Mouse (Mus musculus) ES-CJ7 (cell line): ENCODE data around the gene Trappc6a.
"Not testable (repeated sequence)": the region's sequence is repeated elsewhere in the genome, so short reads cannot be mapped to it uniquely, and the experiment has no call there.

ENCODE experiments used
- DNase-seq: peaks from one replicate; pipeline ENCODE4 v3.0.0; 2011; ENCODE audit warnings: low read depth, low spot score

Gene Trappc6a

DNA sequence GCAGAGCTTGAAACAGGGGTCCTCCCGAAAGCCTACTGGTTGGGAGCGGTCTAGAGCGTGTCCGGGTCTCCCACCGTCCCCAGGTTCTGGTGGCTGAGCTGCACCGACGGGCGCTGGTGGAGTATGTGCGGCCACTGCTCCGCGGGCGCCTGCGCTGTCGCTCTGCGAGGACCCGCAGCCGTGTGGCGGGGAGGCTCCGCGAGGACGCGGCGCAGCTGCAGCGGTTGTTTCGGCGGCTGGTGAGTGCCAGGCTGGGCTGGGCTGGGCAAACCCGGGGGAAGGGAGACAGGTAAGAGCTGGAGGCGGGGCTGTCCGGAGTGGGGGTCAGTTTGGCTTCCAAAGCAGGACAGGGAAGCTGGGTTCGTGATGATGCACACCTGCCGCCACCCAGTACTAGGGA is 18.7 kb upstream of the Trappc6a start:
- DNase-seq = no peak

DNA sequence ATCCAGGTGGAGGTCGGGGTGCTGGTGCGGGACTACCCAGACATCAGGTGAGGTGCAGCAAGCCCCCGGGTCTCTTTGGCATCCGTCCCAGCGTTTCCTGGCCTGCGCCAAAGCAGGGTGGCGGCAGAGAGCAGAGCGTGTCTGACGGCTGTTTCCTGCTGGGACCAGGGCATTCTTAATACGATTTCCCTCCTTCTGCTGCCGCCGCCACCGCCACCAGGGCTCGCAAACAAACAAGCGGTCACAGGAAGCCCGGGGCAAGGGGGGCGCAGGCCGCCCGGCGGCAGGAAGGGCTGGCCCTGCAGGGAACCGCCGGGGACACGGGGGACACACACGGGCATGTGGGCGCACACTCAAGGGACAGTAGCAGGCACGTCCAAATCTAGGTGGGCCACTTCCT is 16.5 kb upstream of the Trappc6a start:
- DNase-seq = no peak

DNA sequence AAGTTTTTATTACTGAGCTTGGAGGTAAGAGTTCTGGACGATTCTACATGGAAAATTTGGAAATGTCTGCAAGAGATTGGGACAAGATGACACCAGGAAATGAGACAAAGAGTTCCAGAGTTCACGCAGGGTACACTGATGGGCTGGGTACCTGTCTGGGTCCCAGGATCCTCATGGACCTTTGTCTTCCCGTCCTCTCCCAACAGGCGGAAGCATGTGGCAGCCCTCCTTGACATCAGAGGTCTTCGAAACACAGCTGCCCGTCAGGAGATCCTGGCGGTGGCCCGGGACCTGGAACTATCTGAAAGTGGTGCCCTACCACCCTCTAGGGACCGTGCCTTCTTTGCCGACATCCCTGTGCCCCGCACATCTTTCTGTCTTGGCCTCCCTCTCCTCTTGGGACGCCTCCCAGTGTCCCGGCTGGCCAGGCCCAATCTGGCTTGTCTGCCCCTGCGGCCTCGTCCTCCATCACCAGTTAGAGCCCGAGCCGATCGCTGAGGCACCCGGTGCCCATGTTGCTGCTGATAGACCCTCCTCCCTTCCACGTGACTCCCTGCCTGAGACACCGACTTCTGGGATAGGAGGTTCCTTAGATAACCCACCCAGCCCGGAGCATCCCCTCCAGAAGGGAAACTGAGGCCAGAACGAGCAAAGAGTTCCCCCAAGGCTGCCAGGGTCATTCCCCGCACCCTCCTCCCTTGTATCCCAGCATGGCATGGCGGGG is 13.3 kb upstream of the Trappc6a start:
- DNase-seq = no peak

DNA sequence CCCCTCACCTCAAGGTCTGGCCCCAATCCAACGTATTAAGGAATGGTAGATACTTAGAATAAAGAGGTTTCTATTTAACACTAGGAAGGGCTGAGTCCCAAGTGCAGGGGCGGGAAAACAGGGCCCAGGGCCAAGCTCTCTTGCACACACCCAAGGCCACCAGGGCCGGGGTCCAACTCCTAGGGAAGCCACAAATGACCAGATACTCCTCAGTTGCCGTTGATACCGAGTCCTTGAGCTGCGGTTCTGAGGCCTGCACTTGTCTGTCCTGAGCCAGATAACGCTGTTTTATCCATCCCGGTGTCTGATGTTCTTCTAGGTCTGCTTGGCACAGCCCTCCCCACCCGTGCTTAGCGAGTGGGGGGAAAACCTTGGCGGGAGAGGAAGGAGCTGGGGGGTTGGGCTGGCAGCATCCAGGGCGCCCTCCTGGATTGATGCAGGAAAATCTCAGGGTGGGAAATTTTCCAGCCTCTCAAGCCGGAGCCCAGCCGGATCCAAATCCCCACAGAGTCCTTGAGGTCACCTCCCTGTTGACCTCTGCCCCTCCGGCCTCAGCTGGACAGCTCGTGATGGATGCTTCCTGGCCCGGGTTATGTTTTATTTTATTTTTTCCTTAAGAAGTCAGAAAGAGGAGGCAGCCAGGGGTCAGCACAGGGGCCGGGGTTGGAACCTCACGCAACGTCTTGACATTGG is 12.5 kb upstream of the Trappc6a start:
- DNase-seq = no peak

DNA sequence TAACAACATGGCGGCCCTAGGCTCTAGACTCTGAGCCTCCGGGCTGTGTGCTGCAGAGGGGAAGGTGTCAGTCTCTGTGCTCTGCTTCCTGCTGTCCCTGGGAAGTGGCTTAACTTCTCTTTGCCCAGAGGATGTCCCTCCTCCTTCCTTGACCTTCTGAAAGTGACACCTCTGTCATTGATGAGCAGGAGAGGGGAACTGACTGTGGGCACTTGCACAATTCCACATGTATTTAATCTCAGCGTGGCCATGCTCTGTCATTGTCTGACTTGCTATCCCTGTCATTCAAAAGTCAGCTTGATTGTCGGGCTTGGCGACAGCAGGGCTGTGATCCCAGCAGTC is 12.0 kb upstream of the Trappc6a start:
- no peak for DNase-seq

DNA sequence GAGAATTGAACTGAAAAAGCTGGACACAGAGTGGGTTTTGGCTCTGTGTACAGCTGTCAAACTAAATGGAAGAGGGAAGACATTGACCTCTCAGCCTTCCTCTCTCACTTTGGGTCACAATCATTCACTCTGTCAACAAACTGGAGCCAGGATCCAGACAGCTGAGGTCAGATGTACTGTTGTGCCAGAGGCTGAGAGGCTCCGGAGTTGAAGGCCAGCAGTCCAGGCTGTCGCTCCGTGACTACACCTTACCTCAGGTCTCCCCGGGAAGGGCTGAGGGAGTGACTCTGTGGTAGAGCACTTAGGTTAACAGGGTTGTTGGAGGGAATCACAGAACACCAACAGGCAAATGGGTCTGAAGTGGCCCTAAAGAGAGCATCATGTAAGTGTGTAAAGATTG is 9.9 kb upstream of the Trappc6a start:
- DNase-seq = no peak

DNA sequence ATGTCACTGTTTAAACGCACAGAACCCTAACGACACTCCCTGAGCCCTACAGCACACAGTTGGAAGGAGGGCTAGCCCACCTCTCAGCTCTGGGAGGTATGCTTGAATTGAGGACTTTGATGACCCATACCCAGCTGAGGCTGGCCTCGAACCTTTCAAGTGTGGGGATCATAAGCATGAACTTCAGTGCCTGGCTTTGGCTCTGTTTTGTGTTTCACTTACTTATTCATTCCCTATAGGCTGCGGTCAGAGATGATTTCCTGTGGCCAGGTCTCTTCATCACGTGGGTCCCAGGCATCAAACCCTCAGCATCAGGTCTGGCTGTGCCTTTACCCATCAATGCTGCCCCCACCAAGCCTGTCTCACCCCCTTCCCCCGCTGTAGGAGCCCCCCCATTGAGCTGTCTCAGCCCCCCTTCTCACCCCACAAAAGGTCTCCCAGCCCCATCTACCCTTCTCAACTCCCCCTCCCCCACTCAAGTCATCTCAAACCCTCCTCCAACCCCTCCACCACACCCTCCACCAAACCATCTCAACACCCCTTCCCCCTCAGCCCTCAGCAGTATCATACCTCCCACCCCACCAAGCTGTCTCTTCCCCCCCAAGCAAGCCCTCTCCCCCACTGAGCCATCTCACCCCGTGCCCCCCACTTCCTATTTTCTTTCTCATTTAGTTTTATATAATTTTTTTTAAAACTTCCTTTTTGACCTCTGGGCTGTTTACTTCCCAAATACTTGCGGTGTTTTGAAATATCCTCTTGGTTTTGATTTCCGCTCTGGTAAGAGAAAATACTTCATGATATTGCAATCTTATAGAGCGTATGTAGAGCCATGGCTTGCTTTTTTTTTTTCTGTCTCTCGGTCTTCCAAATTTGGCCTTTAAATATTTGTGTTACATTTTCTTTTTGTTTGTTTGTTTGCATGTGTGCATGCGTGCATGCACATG is 7.5 kb upstream of the Trappc6a start:
- DNase-seq = no peak

DNA sequence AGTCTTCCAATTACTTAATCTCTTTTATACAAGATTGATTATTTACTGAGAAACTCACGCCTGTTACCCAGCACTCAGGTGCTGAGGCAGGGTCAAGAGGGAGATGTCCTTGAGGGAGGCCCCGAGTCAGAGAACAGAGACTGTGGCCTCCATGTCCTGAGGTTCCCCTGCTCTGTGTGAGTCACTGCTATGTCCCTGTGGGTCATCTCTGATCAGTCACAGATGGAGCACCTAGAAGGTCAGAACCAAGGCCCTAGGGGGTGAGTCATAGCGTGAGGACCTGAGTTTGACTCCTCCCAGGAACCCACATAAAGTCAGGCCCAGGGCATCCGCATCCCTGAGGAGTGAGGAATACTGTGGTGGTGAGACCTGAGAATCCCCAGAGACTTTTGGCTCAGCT is 6.5 kb upstream of the Trappc6a start:
- no peak for DNase-seq

DNA sequence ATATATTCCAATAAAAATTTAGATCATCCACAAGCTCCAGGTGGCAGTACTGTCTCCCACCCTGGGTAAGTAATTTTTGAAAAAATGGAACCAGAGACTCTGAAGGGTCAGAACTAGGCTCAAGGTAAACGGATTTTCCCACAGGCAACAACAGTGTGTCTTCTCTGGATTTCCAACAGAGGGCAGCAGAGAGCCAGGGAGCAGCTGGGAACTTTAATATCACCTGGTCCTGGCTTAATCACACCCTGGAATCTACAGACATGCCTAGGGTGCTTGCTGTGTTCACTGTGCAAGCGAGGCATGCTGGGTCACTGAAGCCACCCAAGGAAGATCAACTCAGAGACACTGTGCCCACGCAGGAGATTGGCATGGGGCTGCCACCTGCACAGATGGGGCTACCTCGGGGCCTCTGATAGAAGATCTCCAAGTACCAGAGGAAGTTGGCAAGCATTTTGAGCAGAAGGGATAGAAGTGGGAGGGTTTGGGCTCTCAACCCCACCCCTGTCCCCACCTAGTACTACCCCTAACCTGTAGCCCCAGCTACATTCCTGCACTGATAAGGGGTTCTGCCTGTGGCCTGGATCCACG is 4.6 kb upstream of the Trappc6a start:
- DNase-seq = peak; percentile 63

DNA sequence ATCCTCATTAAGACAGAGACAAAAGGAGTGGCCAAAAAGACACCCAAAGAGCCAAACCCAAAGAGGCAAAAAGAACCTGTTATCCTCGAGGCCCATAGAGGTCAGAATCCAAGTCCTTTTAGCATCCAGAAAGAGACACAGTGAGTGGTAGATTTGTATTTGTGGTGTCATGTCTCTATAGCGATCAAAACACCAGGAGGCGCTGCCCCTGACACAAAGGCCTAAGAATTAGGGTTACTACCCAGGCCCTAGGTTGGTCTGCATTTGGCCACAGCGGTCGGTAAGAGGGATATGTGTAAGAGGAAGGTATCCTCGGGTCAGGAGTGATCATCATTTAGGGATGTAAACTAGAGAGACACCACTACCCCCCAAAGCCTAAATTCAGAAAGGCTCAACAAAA is 1.9 kb upstream of the Trappc6a start:
- DNase-seq = peak; percentile 76

DNA sequence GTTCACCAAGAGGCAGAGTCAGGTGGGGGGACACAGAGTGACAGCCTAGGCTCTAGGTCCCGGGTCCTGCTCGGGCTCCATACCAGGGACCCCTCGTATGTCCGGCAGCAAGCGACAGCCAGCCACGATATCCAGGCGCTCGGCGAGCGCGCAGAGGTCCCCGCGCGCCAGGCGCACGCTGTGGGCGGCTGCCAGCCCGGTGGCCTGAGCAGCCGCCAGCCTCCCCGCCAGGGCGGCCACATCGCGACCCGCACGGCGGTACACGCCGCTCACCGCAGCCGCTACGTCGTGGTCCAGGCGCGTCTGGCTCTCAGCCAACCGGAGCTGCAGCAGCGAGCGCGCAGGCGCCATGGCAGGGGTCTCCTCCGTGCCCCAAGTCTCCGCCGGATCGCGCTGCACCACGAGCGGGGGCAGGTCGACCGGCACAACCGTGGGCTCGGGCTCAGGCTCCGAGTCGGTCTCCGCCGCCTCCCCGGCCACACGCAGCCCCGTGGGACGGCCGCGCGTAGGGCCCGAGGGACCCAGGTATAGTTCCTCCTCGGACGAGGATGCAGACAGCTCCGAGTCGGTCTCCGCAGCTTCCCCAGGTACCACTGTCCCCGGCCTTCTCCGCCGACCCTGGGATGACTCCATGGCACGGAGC is 1.1 kb upstream of the Trappc6a start:
- DNase-seq = peak; percentile 63

DNA sequence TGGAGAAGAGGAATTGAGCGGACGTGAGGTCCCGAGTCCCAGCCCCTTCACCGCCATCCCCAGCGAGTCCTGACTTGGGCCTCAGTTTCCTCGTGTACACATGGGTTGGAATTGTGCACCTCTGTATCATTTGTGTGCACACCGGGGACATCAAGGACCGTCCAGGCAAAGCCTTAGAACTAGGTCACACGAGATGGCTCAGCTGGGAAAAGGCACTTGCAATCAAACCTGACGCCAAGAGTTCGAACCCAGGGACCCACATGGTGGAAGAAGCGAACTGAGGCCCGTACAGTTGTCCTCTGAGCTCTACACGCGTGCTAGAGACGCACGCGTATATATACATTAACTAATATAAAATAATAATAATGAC is 598 bp upstream of the Trappc6a start:
- DNase-seq = no peak

DNA sequence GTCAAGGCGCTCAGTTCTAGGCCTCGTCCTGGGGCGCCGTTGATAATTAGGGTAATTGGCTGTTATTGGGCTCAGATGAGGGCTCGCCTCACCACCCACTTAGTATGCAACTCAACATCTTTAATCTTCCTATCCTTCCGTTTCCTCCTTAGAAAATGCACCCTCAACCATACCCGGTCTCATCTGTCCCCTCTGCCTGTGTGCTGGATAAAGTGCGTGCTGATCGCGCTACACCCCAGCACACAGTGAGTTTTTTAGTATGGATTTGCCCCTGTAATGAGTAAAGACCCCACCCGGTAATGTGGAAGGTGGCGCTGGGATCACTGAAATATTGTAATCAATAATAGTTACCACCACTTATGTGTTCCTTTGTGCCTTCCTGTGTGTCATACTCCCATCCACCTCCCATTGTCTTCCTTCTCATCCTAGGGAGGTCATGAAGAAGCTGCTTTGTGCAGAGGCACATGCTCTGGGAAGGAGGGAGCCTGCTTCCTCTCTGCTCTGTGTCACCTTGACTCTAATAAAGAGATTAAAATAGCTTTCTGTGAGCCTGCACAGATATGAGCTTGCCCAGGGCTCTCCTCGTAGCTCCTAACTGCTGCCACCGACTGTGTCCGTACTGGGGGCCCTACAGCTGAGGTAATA is 851 bp downstream of the Trappc6a start:
- no peak for DNase-seq

DNA sequence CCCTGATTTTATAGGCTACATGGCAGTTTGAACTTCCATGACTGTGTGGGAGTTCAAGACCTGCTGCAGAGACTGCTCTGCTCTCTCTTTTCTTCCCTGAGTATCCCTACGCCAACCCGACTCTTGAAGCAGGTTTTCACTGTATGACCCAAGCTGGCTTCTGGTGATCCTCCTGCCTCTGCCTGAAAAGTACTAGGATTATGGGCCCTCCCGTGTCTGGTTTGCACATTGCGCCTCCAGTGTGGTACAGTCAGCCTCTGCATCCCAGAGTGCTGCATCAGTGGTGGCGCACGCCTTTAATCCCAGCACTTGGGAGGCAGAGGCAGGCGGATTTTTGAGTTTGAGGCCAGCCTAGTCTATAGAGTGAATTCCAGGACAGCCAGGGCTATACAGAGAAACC is 1.6 kb downstream of the Trappc6a start:
- peak; percentile 61 for DNase-seq

DNA sequence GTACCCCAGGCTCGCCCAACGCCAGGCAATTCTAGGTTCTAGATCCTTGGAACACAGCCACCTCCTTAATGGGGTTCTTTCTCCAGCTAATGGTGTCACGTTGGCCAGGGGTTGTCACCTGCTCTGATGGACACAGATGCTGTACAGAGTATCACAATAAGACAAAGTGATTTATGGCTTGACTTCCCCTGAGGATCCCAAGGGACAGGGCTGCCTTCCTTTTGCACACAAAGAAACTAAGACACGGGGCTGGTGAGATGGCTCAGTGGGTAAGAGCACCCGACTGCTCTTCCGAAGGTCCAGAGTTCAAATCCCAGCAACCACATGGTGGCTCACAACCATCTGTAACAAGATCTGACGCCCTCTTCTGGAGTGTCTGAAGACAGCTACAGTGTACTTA is 3.7 kb downstream of the Trappc6a start:
- DNase-seq = not testable (repeated sequence)

DNA sequence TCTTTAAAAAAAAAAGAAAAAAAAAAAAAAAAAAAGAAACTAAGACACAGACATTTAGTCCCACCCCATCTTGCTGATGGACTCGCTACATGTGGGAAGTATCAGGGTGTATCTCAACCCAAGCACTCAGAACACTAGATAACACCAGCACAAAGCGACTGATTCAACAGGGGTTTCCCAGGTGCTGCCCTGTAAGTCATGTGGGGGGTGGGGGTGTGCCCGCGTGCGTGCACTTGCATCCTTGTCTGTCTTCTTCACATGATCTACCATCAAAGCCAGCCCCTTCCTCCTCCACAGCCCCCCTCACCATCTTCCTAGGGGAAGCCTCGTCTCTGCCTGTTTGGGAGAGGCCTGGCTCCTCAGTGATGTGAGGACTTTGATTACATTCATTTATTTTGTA is 4.2 kb downstream of the Trappc6a start:
- no peak for DNase-seq

DNA sequence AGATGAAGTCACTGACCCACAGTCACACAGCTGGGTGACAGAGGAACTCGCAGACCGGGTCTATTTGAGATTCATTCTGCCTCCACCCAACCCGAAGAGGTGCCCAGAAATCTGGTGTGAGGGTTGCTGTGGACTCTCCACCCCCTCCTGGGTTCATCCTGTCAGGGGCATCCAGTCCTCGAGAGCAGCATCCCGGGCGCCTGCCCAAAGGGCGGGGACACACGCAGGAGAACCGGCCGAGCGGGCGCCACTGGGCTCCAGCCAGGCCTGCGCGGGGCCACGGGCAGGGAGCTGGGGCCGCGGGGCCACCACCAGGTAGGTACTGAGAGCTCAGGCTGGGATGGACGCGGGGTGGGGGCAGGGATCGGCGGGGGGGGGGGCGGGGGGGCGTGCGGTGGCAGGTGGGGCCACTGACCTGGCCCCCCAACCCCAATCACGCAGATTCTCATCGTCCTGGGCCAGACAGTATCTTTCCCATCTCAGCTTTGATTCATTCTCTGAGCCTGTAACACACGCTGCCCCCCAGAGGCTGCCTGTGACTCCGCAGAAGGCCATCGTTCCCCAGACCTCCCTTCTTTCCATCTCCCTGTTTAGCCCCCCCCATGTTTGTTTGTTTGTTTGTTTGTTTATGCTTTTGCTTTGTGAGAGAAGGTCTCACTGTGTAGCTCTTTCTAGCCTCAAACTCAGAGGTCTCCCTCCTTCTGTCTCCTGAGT is 9.6 kb downstream of the Trappc6a start, which contains the start of gene Nkpd1:
Gene Nkpd1, plus strand, starts transcription at position 187 of the 714 bp plus-strand sequence.
- DNase-seq = peak; percentile 42

DNA sequence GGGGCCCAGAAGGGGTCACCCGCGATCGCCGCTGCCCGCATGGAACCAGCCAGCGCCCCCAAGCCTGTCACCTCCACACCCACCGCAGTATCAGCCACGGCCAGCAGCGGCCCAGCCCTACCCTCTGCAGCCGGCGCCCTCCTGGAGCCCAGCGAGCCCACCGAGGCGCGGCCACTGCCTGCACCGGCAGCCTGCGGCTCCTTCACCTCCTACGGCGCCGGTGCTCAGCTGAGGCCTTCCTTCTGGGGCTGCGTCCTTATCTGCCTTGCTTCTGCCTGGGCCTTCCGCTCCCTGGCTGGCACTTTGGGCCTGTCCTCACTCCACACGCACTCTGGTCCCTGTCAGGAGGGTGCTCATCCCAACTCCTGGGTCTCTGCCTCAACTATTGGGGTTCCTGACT is 11.8 kb downstream of the Trappc6a start:
- DNase-seq = no peak

DNA sequence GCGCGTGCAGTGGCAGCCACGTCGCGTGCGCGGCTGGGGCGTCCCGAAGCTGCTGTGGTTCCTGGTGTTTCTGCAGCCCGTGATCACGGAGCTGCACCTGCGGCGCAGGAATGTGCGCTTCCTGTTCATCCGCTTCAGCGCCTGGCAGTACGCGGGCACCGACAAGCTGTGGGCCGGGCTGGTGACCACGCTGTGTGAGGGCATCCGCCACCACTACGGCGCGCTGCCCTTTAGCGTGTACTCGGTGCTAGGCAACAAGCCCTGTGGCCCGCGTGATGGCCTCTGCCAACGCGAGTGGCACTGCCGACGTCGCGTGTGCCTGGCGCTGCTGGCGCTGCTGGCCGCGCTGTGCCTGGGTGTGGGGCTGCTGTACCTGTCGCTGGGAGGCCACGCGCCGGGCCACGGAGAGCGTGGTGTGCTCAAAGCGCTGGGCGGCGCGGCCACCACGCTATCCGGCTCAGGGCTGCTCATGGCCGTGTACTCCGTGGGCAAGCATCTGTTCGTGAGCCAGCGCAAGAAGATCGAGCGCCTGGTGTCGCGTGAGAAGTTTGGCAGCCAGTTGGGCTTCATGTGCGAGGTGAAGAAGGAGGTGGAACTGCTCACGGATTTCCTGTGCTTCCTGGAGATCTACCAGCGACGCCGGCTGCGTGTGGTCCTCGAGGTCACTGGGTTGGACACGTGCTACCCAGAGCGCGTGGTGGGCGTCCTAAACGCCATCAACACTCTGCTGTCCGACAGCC is 15.0 kb downstream of the Trappc6a start:
- DNase-seq = no peak
